Mouse (Mus musculus) cerebral cortex, adult 2 months (tissue): Measurements from ENCODE around the gene Cacna1e.

Source experiments
- WGBS: fragments of 180-500 bp; shearing (Covaris S2); methylation state at CpG from one replicate; pipeline ENCODE4 v1.1.7; 2018; 5-methylcytosine and 5-hydroxymethylcytosine counted together

Gene Cacna1e

DNA sequence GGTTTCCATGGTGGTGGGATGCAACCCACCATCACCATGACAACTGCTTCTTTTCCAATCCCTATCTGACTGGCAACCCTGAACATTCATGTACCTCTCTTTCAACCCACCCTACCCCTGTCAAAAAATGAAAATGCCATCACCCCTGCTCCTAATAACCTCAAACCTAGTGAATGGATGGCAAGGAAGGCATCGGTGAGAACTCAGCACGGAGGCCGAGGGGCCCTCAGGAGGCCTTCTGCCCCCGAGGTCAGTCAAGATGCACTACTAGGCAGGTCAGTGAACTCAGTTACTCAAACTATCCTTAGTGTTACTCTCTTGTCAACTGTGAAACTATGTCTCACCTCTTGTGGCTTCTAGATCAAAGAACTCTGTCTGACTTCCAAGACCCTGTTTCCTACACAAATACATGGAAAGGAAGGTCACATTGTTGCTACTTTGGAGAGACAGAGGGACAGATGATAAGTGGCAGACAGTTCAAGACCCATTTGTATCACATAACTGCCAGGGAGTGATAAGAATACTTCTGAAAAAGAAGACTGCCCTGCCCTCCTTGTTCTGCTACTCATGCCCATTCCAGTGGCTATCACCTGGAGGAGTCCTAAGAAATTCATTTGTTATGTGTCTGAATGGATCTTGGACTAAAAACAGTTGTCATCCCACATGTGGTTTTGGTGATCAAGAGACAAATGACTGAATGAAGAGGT is 176.6 kb downstream of the Cacna1e start:
- 91% methylated on average over 4 of the region's 4 CpGs for WGBS

DNA sequence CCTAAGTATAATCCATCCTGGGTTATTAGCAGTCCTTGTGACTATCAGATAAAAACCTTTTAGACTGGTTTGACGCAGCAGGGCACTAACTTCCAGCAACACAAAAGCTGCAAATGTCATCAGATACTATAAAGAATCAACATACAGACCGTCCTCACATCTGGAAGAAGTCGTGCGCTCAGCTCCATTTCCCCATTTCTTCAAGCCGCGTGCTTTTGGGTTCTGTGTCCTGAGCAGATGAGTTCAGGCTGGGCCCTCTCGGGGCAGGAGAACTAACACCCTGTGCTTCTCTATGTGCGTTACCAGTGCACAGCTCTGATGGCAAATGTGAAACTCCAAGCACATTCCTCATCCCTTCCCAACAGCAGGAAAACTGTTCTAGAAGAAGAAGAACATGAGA is 177.3 kb downstream of the Cacna1e start:
- 90% methylated on average over 8 of the region's 8 CpGs for WGBS

DNA sequence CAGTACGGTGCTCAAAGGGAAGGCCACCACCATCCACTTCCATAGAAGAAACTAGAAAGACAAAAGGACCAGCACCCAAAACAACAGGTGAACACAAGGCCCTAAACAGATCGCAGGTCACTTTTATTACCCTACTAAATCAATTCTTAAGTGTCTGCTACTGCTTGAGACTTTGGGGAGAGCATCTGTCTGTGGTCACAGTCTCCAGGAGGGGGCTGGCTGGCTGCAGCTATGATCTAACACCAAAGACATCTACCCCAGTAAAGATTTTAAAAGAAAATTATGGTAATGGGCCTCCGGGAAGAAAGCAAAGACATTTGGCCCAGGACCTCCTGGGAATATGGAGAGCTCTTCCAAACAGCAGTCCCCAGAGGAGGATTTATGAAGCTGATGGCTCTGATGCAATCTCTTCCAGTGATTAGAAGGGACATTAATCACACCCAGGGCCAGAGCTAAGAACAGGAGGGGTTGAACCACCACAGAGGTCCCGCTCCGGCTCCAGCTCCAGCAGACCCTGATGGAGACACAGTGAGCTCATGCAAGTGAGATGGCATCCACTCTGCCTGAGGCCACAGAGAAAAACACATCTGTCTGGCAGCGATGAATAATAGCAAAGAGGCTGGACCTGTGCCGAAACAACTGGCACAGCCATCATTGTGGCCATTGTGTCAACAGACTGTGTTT is 178.3 kb downstream of the Cacna1e start:
- 91% methylated on average over 7 of the region's 7 CpGs for WGBS

DNA sequence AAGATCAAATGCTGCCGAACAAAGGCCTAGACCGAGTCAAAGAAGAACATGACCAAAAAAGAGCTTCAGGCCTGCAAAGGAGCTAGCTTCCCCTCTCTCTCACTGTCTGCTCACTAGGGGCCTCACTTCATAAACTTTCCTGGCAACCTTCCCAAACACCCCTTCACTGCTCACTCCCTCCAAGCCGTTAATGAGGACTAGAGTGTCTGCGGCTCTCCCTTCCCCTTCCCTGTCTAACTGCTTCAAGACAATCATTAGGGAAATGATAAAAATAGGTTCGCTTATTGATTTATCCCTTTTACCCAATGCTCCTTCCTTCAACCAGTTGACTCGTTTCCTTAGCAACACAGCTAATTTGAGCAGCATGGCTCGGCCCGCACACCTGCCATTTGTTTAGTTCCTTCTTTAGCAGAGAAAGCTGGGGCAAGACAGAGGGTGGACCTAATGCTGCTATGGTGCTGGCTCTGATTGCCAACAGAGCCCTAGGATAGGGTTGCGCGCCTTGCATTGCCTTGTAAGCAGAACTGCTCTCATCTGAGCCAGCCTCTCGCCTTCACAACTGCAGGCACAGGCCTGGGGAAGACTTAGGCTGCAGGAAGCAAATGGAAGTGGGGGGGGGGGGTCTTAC is 179.6 kb downstream of the Cacna1e start:
- 41% methylated on average over 11 of the region's 11 CpGs for WGBS

DNA sequence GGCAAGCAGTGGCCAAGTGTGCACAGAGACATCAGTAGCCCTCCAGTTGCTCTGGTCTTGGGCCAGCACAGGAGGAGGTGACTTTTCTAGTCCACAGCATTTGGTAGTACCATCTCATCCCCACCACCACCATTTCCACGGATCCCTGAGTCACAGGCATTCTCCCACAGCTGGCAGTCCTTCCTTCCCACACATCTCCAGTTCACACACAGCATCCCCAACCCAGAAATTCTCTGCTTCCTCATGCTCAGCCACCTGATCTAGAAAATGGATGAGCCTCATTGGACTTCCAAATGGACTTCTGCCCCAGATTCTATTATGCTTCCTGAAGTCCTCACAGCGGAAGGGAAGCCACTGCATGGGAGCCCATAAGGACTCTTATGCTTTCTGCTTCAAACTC is 181.7 kb downstream of the Cacna1e start:
- 57% methylated on average over 2 of the region's 2 CpGs for WGBS

DNA sequence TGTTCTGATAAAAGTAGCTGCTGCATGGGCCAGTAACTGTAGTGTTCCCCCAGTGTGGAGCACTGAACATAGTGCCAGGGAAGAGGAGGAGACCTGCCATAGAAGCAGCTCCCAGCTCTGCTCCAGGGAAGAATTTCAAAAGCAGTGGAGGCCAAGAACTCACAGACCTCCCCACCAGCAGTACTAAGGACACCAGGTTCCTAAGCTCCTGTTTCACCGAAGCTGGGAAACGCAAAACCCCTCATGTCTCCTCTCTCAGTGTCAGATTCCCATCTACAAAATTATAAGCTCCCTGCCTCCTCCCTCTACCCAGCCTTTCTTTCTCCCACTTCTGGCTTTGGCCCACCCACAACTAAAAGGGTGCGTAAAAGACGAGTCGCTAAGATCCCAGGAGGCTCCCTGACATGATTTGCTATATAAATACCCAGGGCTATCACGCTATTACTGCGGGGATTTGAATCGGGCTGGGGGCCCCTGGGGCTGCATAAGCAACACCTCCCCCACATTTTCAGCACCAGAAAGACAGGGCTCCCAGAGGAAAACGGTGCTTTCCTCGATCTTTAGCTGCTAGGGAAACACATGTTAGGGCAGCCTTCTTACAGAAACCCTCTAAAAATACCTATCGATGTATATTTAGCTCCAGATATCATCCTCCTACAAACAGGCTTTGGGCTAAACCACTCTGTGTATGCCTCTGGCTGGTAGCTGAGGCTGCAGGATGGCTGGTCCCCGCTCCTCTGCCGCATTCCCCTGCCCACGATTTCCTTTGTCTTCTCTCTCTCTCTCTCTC is 195.2 kb downstream of the Cacna1e start:
- 27% methylated on average over 14 of the region's 14 CpGs for WGBS

DNA sequence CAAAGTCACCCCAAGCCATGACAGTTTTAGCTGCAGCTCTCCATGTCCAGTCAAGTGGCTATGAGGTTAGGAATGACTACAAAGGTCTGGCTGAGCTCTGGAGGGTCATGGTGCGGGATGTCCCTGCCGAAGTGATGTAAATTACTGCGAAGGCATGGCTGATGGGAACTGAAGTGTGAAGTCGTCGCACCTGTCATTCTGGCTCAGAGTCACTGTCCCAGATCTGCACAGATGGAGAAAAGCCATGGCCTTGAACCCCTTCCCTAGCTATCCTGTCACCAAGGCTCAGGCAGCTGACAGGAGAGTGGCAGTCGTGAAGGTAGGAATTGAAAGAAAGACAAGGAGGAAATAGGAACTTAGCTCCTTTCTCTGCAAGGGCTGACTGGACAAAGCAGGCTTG is 197.4 kb downstream of the Cacna1e start:
- 81% methylated on average over 6 of the region's 6 CpGs for WGBS

DNA sequence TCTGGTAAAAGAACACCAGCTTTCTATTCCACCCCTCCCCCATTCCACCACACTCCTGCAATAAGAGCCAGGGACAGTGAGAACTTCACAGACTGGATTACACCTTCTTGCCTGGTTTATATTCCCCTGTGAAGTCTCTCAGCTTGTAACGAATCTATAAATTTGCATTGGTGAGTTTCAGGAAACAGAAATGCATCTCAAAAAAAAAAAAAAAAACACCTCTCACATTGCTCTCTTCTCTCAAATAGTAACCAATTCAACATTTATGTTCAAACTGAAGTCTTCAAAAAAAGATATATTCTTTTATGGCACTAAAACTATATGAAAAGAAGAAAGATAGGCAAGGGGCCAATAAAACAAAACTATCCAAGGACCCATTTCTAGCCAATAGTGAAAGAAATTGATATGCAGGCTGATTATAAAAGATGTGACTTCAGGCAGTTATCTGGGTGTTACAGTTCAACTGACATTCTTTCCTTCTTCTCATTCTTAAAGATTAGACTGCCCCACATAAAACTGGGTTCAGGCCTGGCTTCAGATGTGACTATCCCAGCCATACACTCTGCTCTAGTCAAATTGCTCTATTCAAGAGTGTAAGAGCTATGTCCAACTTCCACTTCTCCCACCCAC is 200.7 kb downstream of the Cacna1e start:
- 60% methylated on average over 1 of the region's 1 CpGs for WGBS

DNA sequence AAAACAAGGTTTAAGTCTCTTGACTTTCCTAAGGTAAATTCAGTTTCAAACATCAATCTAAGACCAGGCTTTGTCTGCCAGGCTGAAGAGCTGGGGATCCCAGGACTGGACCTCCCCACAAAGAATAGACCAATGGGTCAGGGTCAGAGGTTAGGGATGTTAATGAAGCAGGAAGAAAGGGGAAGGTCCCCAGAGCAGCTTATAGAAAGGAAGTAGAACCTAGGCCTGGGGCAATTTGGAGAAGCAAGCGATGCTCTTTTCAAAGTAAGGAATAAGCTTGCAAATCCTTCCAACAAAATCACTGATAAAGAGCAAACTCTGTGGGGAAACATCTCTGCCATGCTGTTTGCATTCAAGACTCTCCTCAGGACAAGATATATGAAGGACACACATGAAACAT is 205.3 kb downstream of the Cacna1e start:
- WGBS = 61% methylated on average over 1 of the region's 1 CpGs

DNA sequence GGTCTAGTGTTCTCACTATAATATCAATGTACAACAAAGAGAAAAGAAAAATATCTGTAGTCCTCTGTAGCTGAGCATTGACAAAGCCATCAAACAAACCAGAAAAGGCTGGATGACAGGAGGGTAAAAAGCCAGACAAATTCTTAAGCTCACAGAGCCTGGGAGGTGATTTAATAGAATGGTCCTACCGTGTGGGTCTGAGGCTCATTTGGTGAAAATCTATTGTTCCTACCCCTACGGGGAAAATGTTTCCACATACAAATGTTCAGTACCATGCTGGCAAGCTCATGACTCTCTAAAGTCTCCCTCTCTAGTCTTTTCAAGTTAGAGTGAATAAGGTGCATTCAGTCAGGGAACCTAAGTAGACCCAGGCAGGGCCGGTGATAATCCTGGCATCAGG is 206.2 kb downstream of the Cacna1e start:
- 63% methylated on average over 3 of the region's 3 CpGs for WGBS

DNA sequence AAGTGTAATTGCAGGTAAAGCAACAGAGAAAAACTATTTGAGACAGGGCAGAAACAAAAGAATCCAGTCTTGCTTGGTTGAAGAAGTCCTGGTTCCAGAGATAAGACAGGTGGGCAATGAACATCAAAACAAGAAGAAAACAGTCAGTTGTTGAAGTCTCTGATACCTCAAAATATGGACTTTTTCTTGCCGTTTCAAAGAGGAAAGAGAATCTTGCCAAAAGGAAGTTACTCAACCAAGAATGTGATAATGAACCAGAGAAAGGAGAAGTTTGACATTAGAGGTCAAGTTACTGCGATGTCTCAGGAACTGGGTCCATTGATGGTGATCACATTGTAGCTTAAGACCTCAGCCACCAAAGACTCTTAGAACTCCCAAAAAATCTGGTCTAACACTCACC is 206.6 kb downstream of the Cacna1e start:
- 78% methylated on average over 2 of the region's 2 CpGs for WGBS

DNA sequence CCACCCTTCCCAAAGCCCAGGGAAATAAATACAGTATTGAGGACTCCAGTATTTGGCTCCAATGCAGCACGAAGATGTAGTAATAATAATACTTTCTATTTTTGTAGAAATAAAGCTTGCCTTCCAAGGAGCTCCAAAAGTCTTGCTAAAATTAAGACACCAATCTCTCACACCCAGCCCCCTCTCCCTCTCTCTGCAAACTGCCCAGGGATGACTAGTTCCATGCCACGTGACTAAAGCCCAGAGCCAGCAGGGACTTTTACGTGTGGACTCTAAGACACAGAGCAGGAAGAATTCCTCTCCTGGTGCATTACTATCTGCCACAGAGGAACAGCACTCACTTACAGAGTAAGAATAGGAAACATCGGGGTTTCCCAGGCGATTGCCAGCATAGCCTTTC is 222.3 kb downstream of the Cacna1e start:
- WGBS = 39% methylated on average over 5 of the region's 5 CpGs

DNA sequence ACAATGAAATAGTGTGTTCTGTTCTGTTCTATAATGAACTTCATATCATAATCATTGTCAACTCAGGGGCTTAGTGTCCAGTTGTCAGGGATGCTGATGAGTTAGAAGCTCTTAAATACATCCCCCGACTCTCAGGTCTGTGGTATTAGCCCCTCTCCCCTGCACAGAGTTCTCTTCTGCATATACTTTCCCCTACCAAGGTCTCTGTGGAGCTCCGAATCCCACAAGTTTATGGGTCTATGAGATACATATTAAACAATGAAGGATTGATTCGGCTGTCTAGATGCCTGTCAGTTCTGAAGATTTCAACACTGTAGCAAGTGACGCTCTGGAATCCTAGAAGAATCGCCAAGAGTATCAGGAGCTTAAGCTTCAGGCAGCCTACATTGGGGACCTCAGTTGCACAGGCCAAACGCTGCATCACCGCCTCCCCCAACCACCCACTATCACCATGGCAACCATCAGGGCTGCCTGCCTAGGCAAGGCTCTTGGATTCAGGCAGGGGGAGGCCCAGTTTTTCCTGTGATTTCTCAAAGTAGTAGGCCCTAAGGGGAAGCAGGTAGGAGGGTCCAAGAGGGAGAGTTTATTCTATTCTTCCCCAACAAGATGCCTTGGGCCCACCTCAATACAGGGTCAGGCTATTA is 223.0 kb downstream of the Cacna1e start:
- WGBS = 30% methylated on average over 7 of the region's 7 CpGs

DNA sequence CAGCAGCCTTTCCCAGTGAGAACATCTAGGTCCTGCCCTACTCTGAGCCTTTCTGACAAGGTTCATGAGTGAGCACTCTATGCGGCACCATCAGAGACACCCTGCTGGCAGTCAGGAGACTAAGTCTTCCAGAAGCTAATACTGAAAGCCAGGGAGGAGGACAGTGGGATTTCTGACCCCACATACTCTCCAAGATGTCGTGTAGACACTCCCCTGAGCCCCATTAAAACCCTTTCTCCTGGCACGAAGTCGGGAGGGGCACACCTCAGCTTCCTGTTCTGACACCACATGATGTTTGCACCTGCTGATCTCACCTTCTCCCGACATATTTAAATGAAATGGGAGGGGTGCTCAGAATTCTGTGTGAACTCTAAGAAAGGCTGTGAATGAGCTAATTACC is 226.9 kb downstream of the Cacna1e start:
- 72% methylated on average over 5 of the region's 5 CpGs for WGBS

DNA sequence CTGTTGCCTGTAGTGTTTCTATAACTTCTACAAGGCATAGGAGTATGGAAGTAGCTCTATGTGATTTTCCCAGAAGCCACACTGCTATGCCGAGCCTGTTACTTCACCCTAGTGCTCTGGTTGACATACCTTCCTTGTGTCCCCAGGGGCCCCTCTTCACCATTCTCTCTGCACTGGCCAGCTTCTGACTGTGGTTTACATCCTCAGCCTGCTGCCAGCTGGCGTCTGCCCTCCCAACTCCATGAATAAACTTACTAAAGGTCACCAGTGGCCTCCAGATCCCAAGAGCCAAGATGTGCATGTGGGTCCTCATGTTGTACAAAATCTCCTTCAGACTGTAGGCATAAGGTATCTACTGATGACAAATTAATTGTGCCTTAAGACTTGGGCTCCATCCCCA is 230.3 kb downstream of the Cacna1e start:
- 90% methylated on average over 2 of the region's 2 CpGs for WGBS

DNA sequence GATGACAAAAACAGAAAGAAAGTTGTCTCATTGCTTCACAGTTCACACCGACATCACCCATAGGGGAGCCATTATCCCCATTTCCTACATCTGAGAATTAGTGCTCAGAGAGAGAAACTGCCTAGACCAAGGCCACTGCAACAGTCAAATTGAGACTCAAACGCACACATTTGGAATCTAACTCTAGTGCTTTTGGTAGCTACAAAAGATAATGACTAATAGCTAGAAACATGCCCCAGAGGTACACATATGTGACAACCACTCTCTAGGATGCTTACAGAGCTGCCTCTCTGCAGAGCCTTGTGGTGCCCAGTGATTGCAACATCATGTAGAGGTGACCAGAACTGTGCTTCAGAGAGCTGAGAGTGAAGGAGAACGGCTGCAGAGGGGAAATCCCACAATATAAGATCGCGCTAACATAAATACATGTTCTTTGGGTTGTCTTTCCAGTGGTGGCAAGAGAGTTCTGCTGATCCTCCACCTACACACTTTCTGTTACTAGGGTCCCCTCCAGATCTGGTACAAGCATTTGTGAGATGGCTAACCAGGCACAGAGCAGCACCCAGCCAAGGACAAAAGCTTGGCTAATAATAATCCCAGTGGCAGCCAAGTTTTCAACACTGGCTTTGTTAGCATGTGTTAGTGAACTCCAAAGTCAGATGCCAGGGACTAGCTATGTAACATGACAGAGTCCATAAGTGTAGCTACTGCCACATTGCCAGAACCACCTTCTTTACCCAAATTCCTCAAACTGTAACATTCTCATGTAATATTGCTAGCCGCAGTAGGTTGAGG is 237.9 kb downstream of the Cacna1e start:
- 61% methylated on average over 6 of the region's 6 CpGs for WGBS

DNA sequence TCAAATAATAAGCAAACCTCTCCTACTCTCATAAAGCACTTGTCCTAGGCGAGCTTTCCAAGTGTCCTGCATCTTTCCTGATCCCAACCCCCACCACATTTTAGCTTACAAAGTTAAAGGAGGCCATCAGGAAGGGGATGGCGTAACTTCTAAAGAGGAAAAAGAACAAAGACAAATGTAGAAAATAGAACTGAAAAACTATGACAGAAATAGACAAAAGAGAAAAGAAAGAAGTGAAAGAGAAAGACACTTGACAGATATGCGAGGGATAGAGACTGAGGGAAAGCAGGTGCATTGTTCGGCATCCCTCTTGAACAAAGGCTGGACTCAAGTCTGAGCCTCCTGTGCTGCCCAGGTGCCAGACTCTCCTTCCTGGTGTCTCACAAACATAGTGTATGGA is 246.5 kb downstream of the Cacna1e start:
- 63% methylated on average over 4 of the region's 4 CpGs for WGBS

DNA sequence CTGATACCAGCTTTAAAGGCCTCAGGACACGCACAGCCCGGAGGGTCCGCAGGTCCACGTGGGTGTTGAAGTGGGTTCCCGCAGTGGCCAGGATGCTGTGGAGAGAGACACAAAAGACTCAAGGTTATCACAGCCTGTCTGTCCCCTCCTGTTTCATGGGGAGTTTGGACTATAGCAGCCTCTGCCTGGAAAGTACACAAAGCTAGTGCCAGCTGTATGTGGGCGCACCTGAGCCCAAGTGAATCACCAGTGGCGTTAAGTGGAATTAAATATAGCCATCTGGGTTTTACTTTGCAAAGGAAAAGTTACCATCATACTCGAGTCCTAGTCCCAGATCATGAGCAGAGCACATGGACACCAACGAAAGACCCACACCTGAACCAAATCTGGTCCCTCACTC is 248.5 kb downstream of the Cacna1e start:
- 74% methylated on average over 9 of the region's 9 CpGs for WGBS

DNA sequence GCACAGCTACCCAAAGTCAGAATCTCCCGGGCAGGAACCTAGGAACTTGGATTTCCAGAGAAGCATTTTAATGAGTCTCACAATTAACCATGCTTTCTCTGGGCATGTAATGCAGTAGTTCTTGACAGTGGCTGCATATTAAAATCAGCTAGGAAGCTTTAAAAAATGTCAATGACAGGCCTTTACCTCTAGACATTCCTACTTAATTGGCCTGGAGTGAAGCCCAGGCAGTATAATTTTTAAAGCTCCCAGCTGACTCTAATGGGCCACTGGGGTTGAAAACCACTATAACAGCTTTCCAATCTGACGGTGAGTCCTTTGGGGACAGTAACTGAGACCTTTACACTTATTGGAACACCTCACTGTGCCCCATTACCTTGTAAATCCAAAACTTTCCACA is 251.4 kb downstream of the Cacna1e start:
- WGBS = 39% methylated on average over 2 of the region's 2 CpGs
